Mouse (Mus musculus): ENCODE data around the gene Dgkg. TPM values are rescaled to one million over a fixed set of nuclear protein-coding genes. Genes with fewer than 3 reads are reported as not detected.

The Dgkg gene
- polyA plus RNA-seq, 1 experiment from 2014 or later, result 1.2 TPM

DNA sequence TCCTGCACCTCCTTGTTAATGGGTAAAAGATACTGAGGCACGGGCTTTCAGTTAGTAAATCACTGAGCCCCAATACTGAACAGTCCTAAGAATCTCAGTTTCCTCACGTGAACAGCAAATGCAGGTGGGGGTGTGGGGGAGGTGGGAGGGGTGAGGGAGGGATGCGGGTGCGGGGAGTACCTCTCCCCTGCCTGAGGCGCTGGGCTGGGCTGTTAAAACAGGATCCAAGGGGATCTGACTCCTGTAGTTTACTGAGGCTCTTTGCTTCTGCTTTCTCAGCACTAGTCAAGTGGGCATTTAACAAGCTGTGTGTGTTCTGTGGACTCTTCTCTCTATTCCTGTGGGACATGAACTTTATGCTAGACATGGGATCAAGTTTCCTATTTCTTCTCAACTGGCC is 141.5 kb downstream of the Dgkg start:
- no peak overlapping the region for H3K4me3 ChIP-seq (ENCODE audit: low read depth, low read length)
- 0 out of 2 replicates have a peak, but pooled peaks cover 9% of the 10 kb centered on the region for H3K4me1 ChIP-seq (ENCODE audit: insufficient read depth, low read depth, low read length)
- no peak for DNase-seq (ENCODE audit: low spot score)
- no peaks in the 10 kb centered on the region for H3K36me3 ChIP-seq (ENCODE audit: insufficient read depth, low read length)
- H3K9me3 ChIP-seq (ENCODE audit: low read length), result no peaks in the 10 kb centered on the region
- H3K9ac ChIP-seq (replicated peaks; ENCODE audit: low read depth), result no peak overlapping the region
- ATAC-seq, result no peak
- no peak overlapping the region for H3K4me2 ChIP-seq (replicated peaks; ENCODE audit: low read depth, low read length)
- H3K27me3 ChIP-seq (replicated peaks; ENCODE audit: insufficient read depth, low read length), result no peaks in the 10 kb centered on the region
- WGBS, result 50% methylated on average over 5 of the region's 5 CpGs
- no peak for TF ChIP-seq EP300 (IDR thresholded peaks at IDR 0.05)
- TF ChIP-seq CTCF (IDR thresholded peaks at IDR 0.05), result no peak
- 0 out of 2 replicates have a peak overlapping the region, but pooled peaks have one; percentile 7 for H3K27ac ChIP-seq (ENCODE audit: low read length)

DNA sequence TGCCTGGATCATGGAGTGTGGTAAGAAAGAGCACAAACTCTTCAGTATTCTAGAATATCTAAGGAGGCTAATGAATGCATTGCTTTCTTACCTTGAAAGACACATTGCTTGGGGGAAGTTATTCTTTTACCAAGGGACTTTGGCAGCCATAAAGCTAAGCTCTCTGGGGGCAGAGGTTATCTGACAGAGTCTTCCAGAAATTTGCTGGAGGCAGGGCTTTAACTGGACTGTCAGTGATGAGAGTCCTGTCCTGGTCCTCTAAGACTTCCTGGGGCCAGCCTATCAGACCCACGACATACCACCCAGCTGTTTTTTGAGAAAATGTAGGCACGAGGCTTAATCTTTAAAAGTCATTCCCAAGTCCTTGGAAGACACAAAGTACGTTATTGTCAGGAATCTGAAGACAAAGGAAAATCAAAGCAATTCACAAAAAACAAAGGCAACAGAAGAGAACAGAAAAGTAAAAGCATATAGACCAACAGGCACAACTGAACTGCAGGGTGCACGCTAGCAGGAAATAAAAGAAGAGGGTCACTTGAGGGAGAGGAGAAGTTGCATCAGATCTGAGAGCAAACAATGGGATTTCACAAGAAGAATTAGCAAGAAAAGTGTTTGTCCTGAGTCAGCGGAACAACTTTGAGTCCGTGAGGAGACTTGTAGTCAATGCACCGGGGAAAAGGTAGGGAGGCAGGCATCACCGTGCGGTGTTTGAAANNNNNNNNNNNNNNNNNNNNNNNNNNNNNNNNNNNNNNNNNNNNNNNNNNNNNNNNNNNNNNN is 146.0 kb downstream of the Dgkg start:
- H3K27ac ChIP-seq (ENCODE audit: low read length), result peak overlapping the region; percentile 43; the same call in 1 of the 2 replicates

DNA sequence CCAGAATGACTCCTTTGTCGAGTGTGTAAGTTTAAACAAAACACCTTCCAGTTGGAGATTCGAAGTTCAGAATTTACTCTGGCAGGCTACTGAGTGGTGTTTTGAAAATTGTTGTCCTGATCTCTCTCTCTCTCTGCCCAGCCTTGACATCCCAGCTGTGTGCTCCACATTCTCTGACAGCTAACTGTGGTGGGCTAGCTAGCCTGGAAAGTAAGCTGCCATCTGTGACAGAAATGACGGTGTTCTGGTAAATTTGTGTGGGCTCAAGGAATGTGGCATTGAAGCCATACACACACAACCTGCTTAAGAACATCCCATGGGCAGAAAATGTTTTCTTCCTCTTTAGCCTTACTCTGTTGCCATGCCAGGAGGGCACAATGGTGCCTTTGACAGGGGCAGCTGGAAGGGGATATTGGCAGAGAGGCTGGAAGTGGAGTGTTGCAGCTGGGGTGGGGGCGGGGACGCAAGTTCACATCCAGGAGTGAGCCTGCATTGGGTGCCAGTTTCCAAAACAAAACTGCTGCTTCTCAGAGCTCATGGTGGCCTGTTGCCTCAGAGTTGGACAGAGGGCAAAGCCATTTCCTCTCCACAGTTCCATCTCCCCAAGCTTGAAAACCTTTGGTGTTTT is 148.0 kb downstream of the Dgkg start:
- DNase-seq (ENCODE audit: low spot score), result no peak
- WGBS, result 46% methylated on average over 5 of the region's 5 CpGs
- ATAC-seq, result no peak
- Histone ChIP-seq H3K9me3 (ENCODE audit: low read length) (no peaks in the 10 kb centered on the region), H3K9ac (replicated peaks; ENCODE audit: low read depth) (no peak overlapping the region), H3K27me3 (replicated peaks; ENCODE audit: insufficient read depth, low read length) (no peaks in the 10 kb centered on the region), H3K4me3 (ENCODE audit: low read depth, low read length) (no peak overlapping the region), H3K36me3 (ENCODE audit: insufficient read depth, low read length) (no peaks in the 10 kb centered on the region), H3K4me2 (replicated peaks; ENCODE audit: low read depth, low read length) (no peak overlapping the region), H3K27ac (ENCODE audit: low read length) (no peak overlapping the region), H3K4me1 (ENCODE audit: insufficient read depth, low read depth, low read length) (peaks cover 5% of the 10 kb centered on the region; the same call in 1 of the 2 replicates)
- TF ChIP-seq EP300 (IDR thresholded peaks at IDR 0.05) (no peak), CTCF (IDR thresholded peaks at IDR 0.05) (no peak)

More for the DNA sequence above, 146.0 kb downstream of the Dgkg start:
- 32% methylated on average over 9 of the region's 9 CpGs for WGBS
- Histone ChIP-seq H3K27me3 (replicated peaks; ENCODE audit: insufficient read depth, low read length) (no peaks in the 10 kb centered on the region), H3K4me2 (replicated peaks; ENCODE audit: low read depth, low read length) (no peak overlapping the region), H3K4me1 (ENCODE audit: insufficient read depth, low read depth, low read length) (peaks cover 5% of the 10 kb centered on the region; the same call in 1 of the 2 replicates), H3K9ac (replicated peaks; ENCODE audit: low read depth) (no peak overlapping the region), H3K36me3 (ENCODE audit: insufficient read depth, low read length) (no peaks in the 10 kb centered on the region), H3K9me3 (ENCODE audit: low read length) (no peaks in the 10 kb centered on the region), H3K4me3 (ENCODE audit: low read depth, low read length) (no peak overlapping the region)
- ATAC-seq (peak; percentile 81), DNase-seq (ENCODE audit: low spot score) (peak; percentile 90)
- TF ChIP-seq EP300 (IDR thresholded peaks at IDR 0.05), result peak; percentile 91
- no peak for TF ChIP-seq CTCF (IDR thresholded peaks at IDR 0.05)

DNA sequence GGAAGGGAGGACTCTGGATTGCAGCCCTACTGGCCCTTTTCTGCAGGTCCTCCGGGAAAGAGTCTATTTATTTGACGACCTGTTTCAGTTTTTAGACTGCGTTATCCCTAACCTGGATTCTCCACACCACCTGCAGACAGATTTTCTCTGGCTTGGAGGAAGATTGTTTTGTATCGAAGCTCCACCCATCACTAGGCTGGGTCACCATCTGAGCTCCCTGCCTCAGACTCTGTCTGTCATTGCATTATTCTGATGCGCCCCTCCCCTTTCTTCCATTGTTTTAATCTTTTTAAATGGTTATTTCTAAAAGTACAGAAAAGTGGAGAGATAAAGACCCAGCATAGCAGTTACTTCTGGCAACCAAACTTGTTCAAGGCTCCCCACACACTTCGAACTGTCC is 151.4 kb downstream of the Dgkg start:
- no peak for DNase-seq (ENCODE audit: low spot score)
- TF ChIP-seq CTCF (IDR thresholded peaks at IDR 0.05) (no peak), EP300 (IDR thresholded peaks at IDR 0.05) (no peak)
- H3K9ac ChIP-seq (replicated peaks; ENCODE audit: low read depth), result no peak overlapping the region

DNA sequence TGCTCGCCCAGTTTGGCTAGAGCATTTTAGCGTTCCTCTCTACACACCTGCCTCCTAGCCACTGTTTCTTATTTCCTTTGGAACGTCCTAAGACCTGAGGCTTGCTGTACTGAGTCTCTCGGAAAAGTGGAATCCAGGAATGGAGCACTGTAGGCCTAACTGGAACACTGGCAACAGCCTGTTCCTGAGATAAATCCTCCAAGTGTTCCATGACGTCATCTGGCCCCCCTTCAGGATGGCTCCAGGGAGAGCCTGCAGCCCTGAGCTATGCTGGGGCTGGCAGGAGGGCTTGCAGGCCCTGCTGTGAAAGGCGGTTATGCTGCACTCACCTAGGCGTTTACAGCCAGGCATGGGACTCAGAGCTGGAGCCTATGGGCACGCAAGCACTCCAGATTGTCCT is 152.2 kb downstream of the Dgkg start:
- no peak overlapping the region for H3K4me3 ChIP-seq (ENCODE audit: low read depth, low read length)
- no peak for TF ChIP-seq EP300 (IDR thresholded peaks at IDR 0.05)
- no peak for TF ChIP-seq CTCF (IDR thresholded peaks at IDR 0.05)
- no peak overlapping the region for H3K4me2 ChIP-seq (replicated peaks; ENCODE audit: low read depth, low read length)
- H3K27ac ChIP-seq (ENCODE audit: low read length), result no peak overlapping the region
- H3K4me1 ChIP-seq (ENCODE audit: insufficient read depth, low read depth, low read length), result peaks cover 5% of the 10 kb centered on the region; the same call in 1 of the 2 replicates
- no peak overlapping the region for H3K9ac ChIP-seq (replicated peaks; ENCODE audit: low read depth)
- ATAC-seq (peak; percentile 84), DNase-seq (ENCODE audit: low spot score) (peak; percentile 65)
- WGBS, result 39% methylated on average over 8 of the region's 8 CpGs
- no peaks in the 10 kb centered on the region for H3K27me3 ChIP-seq (replicated peaks; ENCODE audit: insufficient read depth, low read length)
- H3K9me3 ChIP-seq (ENCODE audit: low read length), result no peaks in the 10 kb centered on the region
- H3K36me3 ChIP-seq (ENCODE audit: insufficient read depth, low read length), result no peaks in the 10 kb centered on the region

More for the DNA sequence above, 151.4 kb downstream of the Dgkg start:
- WGBS, result 64% methylated on average over 6 of the region's 6 CpGs
- Histone ChIP-seq H3K9me3 (ENCODE audit: low read length) (no peaks in the 10 kb centered on the region), H3K27ac (ENCODE audit: low read length) (no peak overlapping the region), H3K4me1 (ENCODE audit: insufficient read depth, low read depth, low read length) (peaks cover 5% of the 10 kb centered on the region; the same call in 1 of the 2 replicates), H3K4me3 (ENCODE audit: low read depth, low read length) (no peak overlapping the region), H3K4me2 (replicated peaks; ENCODE audit: low read depth, low read length) (no peak overlapping the region), H3K36me3 (ENCODE audit: insufficient read depth, low read length) (no peaks in the 10 kb centered on the region), H3K27me3 (replicated peaks; ENCODE audit: insufficient read depth, low read length) (no peaks in the 10 kb centered on the region)
- no peak for ATAC-seq

DNA sequence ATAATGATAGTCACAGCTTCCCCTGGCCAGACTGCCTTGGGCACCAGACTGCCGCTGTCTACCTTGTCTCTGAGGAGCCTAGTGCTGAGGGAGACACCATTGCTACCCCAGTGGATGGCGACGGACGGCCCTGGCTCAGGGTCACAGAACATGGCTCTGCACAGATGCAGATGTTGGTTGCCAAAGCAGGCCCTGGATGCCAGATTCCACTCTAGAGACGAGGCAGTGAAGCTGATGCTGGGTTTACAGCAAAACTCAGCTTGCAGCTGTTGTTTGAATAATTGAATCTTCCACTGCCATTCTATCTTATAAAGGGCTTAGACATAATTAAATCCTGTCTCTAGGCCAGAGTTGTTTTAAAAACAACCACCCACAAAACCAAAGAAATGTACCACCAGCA is 153.0 kb downstream of the Dgkg start:
- Histone ChIP-seq H3K27me3 (replicated peaks; ENCODE audit: insufficient read depth, low read length) (no peaks in the 10 kb centered on the region), H3K4me2 (replicated peaks; ENCODE audit: low read depth, low read length) (no peak overlapping the region), H3K4me1 (ENCODE audit: insufficient read depth, low read depth, low read length) (peaks cover 2% of the 10 kb centered on the region; the same call in 1 of the 2 replicates), H3K36me3 (ENCODE audit: insufficient read depth, low read length) (no peaks in the 10 kb centered on the region), H3K27ac (ENCODE audit: low read length) (no peak overlapping the region), H3K4me3 (ENCODE audit: low read depth, low read length) (no peak overlapping the region), H3K9me3 (ENCODE audit: low read length) (no peaks in the 10 kb centered on the region), H3K9ac (replicated peaks; ENCODE audit: low read depth) (no peak overlapping the region)
- TF ChIP-seq EP300 (IDR thresholded peaks at IDR 0.05), result no peak
- TF ChIP-seq CTCF (IDR thresholded peaks at IDR 0.05), result no peak
- DNase-seq (ENCODE audit: low spot score) (no peak), ATAC-seq (no peak)
- 56% methylated on average over 5 of the region's 5 CpGs for WGBS
